Mouse (Mus musculus): ENCODE measurements at regions not wholly inside any gene's neighbourhood (a gene's known extent, or its start where the extent isn't known, plus 50 kb on each side); places are given as distances from the start of the nearest gene placed in this dataset.

DNA sequence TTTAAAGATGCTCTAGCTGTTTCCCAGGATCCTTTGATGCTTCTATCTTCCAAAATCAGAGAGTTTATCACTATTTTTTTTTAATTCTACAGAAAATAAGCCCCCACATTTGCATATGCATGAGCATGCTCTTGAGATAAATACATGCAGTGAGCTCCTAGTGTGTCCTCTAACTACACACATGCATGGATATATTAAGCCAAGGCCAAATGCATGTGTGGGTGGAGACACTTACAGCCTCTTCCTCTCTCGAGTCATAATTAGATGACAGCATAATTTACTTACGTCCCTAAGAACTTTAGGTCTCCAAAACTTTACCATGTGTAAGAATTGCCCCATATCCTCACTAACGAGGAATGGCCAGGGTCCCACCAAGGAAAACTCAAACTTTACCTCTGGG, 189.9 kb upstream of the Gcfc2 start:
- no peak for DNase-seq

GRCm38 (mm10) chr6:81738466-81738865, 185.0 kb upstream of the Gcfc2 start:
- DNase-seq = no peak

DNA sequence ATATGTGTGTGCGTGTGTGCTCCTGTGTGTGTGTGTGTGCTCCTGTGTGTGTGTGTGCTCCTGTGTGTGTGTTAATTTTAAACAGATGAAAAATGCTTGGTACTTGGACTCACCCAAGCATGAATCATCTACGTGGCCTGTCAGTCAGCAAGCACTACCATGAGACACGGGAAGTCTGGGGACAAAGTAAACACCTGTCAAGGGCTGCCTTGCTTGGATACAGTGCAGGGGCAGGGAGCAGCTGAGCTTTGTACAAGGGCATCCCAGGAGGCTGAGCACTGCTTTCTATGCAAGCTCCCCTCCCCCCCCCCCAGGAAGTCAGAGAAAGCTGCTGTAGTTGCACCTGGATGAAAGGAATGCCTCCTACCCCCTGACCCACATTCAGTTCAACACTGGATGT, 173.8 kb upstream of the Gcfc2 start:
- DNase-seq = no peak

DNA sequence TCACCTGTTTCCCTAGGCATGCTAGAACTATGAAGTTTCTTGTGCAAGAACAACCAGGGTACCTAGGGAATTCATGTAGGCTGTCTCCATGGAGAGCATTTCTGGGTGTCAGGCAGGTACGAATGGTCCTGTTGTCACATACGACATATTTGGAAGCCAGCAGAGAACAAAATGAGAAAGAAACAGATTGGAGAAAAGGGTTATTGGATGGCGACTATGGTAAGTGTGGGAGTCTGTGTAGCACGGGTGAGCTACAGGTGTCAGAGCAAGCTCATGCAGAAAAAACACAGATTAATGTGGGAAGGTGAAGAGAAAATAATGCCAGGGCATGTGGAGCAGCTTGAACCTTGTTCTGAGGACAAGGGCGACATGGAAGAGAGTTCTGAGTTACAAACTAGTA, 171.8 kb upstream of the Gcfc2 start:
- DNase-seq = no peak

- DNase-seq = no peak
Measured at GRCm38 (mm10) chr6:81756242-81756641, 167.2 kb upstream of the Gcfc2 start.

DNA sequence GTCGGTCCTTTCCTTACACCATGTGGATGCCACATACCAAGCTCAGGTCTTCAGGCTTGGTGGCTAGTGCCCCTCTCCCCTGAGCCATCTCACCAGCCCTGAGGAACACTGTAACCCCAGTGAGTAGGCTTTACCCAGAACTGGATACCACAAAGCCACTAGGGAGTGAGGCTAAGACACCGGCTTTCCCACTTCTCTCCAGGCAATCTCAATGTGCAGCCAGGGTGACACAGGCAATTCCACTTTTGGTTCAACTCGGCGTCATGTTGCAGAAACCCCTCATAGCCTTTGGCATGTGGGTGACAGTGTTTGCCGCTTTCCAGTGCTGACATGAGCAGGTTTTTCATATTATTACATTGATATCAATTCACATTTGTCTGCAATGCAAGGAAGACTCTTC, 164.6 kb upstream of the Gcfc2 start:
- no peak for DNase-seq

DNA sequence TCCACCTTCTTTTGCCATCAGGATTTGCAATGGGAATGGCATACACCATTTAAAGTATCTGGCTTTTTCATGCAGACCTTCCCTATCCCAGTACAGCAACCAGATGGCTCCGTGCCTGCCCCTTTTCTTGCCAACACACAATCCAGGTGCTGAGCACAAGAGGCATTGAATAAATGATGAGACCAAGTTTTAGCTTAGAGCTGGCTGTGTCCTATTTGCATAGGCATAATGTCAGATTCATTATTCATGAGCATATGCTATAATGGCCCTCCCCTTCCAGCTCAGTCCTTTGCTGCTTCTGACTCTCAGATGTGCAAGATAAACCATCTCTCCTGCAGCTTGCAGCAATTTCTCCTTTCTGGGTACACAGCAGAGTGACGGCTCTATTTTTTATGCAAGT, 163.3 kb upstream of the Gcfc2 start:
- DNase-seq = no peak

DNA sequence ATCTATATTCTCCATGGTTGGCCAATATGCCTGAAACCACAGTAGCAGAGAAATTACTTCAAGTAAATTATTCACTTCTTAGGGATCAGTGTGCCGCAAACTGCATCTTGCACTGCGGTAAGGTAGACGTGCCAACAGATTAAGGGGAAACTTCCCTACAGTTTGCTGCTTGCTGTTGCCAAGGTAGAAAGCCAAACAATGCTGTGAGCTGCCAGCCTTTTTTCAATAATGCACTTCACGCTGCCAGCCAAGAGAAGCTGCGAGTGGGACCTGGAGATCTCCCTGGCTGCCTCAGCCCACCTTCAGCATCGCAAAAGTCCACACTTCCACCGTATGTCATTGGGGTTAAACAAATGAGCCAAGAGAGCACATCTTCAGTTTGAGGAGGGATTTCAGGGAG, 157.6 kb upstream of the Gcfc2 start:
- no peak for DNase-seq

- DNase-seq = no peak
Measured at GRCm38 (mm10) chr6:81766800-81767199, 156.7 kb upstream of the Gcfc2 start.

DNA sequence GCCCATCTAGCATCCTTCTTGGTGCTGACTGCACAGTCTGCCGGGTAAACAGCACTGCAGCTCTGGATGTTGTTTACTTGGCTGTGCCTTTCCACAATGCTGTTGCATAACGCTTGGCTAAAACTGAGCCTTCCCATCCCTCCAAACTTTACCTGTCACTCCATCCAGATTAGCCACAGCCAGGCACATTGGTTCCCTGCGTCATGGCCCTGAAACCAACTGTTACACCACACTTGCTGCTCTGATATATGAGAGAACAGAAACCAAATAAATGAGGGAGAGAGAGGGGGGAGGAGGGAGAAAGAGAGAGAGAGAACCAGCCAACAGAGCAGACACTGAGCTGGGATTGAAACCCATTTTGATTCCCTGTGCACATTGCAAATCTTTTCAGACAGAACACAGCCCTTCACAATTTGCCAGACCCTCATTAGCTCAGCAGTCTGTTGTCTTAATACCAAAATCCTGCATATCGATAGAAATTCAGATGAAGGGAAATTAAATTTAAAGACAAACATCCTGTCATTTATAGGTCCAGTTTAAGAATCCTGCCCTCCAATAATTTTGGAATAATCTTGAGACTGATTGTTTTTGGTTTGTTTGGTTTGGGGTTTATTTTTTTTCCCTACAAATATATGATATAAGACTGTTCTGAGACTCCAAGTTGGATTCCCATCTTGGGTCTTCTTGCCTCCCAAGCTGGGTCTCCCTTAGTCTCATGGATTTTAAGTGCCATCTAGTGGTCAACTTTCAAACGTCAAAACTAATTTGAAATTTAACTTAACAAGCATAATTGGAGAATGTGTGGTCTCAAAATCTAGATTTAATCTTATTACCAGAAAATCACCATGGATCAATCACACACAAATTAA, 154.6 kb upstream of the Gcfc2 start:
- DNase-seq = peak; percentile 24

- DNase-seq = no peak
Measured at GRCm38 (mm10) chr6:81770301-81770700, 153.2 kb upstream of the Gcfc2 start.

DNA sequence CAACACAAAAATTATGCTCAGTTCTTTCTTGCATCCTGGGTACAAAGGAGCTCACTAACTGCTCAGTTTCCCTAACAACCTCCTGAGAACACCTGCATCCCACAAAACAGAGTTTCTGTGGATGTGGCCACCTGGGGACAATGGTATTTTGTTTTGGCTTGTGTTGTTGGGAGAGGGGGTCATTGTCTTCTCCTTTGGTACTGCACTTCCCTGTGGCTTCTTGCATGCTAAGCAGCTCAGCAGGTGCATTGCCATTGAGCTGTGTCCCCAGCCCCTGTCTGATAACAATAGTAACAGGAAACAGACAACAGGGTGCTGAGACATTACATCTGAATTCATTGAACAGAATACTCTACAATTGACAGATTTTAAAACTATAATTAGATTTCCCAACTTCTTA, 151.6 kb upstream of the Gcfc2 start:
- DNase-seq = no peak

GRCm38 (mm10) chr6:81782131-81782530, 141.3 kb upstream of the Gcfc2 start:
- no peak for DNase-seq

DNA sequence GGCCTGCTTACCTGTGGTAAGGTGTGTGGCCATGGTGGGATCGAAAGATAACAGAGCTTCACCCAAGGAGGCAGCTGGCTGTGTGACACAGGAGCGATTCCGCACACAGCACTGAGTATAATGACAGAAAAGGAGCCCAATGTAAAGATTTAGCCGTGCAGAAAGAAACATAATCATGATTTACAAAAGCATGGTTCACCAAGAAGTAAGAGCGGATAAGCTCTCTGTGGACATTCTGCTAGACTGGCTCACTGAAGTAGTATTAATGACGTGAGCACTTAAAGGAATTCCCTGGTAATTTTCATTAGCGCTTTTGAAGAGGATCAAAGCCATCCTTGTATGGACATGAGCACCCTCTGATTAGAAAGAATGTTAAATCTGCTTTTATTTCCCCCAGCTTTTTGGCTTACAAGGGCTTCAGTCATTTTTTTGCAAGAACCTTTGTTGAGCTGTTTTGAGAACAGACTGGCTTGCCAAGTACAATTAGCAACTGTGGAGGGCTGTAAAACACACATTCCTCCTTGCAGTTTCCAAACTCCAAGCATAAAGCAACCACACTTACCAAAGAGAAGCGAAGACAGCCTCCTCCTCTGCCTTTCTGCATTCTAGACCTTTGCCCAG, 140.5 kb upstream of the Gcfc2 start:
- DNase-seq = no peak

DNA sequence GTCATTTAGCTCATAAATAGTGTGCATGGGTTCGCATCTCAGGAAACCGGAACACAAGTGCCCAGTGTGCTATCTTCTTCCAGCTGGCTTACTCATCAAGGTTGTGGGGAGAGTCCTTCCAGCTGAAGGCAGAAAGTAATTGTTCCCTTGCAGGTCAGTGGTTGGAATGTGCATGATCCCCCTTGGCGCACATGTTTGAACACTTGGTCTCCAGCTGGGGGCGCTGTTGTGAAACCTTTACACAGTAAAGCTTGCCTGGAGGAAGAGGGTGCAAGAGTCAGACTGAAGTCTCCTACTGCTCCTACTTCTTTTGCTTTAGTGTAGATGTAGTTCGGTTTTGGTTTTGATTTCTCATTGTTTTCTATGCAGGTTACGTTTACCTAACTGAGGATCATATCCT, 128.2 kb upstream of the Gcfc2 start:
- DNase-seq = no peak

GRCm38 (mm10) chr6:81800822-81801221, 122.6 kb upstream of the Gcfc2 start:
- no peak for DNase-seq

DNA sequence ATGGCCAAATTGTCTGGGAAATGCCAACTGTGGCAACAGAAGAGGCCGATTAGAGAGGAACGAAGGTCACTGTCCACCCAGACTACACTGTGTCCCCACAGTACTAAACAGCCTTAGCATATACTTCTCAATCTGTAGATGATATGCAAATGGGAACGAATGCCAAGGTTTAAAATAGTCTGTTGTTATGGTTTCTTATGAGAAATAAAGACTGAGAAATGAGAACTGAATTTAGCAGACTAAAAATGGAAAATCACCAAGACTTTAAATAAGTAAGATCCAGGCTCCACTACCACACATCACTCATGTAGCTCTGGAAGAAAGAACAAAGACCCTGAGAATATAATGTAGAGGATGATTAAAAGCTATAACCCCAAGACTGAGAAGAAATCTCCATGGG, 121.7 kb upstream of the Gcfc2 start:
- DNase-seq = no peak

- no peak for DNase-seq
Measured at GRCm38 (mm10) chr6:81805942-81806341, 117.5 kb upstream of the Gcfc2 start.

DNA sequence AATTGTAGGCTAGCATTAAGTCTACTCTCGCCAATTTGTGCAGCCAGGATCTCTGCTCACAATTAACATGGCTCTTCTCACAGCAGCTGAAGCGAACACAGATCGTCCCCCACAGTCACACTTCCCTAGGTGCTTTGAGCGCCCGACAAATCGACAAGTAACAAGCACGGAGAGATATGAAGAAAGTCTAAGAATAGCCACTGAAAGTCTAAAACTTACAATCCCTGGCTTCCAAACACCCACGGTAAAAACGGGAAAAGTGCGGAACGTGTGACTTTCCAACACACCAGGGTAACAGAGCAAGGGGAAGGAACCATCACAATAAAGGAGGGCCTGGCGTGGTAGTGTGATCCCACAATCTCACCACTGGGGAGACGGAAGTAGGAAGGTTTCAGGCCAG, 114.8 kb upstream of the Gcfc2 start:
- no peak for DNase-seq

- DNase-seq = peak; percentile 3
Measured at GRCm38 (mm10) chr6:81815248-81815961, 108.1 kb upstream of the Gcfc2 start.

GRCm38 (mm10) chr6:81815962-81816338, 107.5 kb upstream of the Gcfc2 start:
- no peak for DNase-seq

DNA sequence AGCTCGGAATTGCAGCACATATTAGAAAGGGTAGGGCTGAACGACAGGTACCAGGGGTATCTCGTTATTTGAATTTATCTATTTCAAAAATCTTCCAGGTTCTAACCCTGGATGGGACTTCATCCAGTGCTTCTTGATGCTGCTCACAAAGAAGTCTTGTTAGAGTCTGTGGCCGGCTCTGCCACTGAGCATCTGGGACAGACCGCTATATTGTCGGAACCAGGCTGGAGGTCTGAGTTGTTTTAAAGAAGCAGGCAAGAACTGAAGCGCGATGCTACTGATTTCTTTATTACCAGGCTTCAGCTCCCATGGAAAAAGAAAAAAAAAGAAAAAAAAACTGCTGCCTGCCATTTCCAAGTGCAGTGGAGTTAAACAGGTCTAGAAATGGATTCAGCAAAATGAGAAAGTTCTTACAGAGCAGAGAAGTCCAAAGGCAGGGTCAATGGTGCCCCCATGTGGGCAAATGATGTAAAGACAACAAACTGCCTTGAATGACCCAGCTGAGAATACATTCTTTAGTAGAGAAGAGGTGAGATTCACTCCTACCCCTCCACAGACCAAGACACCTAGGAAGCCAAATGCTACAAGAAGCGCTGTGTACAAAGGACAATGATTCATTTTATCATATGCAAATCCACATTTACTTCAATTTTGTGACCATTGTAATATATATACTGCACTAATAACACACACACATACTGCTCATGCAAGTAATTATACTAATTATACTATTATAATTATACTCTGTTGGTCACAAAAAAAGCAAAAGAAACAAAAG, 106.2 kb upstream of the Gcfc2 start:
- DNase-seq = peak; percentile 46

- no peak for DNase-seq
Measured at GRCm38 (mm10) chr6:81818573-81818972, 104.9 kb upstream of the Gcfc2 start.
